Mouse (Mus musculus): ENCODE measurements around the gene Acsm5.
A peak's percentile ranks its signal among the peaks of the same experiment; 100 is the strongest.

The Acsm5 gene

GRCm38 (mm10) chr7:119519163-119519562 lies at the start of gene Acsm5:
Acsm5 (plus strand) TSS chr7:119519463.
- DNase-seq (ENCODE audit: low read depth, low spot score): no peak

- no peak for DNase-seq (ENCODE audit: low read depth, low spot score)
Measured at GRCm38 (mm10) chr7:119476500-119477389, 42.5 kb upstream of the Acsm5 start.

GRCm38 (mm10) chr7:119479256-119479655 lies 40.0 kb upstream of the Acsm5 start, which contains the start of gene Umod:
Umod (minus strand) TSS chr7:119479282.
- no peak for DNase-seq (ENCODE audit: low read depth, low spot score)

GRCm38 (mm10) chr7:119484154-119484553 lies 35.1 kb upstream of the Acsm5 start:
- no peak for DNase-seq (ENCODE audit: low read depth, low spot score)

- no peak for DNase-seq (ENCODE audit: low read depth, low spot score)
Measured at GRCm38 (mm10) chr7:119486683-119487082, 32.6 kb upstream of the Acsm5 start.

- no peak for DNase-seq (ENCODE audit: low read depth, low spot score)
Measured at GRCm38 (mm10) chr7:119490041-119490780, 29.1 kb upstream of the Acsm5 start.

GRCm38 (mm10) chr7:119511143-119511542 lies 8.1 kb upstream of the Acsm5 start:
- DNase-seq (ENCODE audit: low read depth, low spot score): no peak

GRCm38 (mm10) chr7:119513056-119513455 lies 6.2 kb upstream of the Acsm5 start:
- peak; percentile 6 for DNase-seq (ENCODE audit: low read depth, low spot score)

- no peak for DNase-seq (ENCODE audit: low read depth, low spot score)
Measured at GRCm38 (mm10) chr7:119515492-119516271, 3.6 kb upstream of the Acsm5 start.

GRCm38 (mm10) chr7:119516272-119516558 lies 3.0 kb upstream of the Acsm5 start:
- no peak for DNase-seq (ENCODE audit: low read depth, low spot score)

- DNase-seq (ENCODE audit: low read depth, low spot score): no peak
Measured at GRCm38 (mm10) chr7:119519654-119520053, 391 bp downstream of the Acsm5 start.

- no peak for DNase-seq (ENCODE audit: low read depth, low spot score)
Measured at GRCm38 (mm10) chr7:119521816-119522215, 2.6 kb downstream of the Acsm5 start.

- DNase-seq (ENCODE audit: low read depth, low spot score): no peak
Measured at GRCm38 (mm10) chr7:119522385-119522784, 3.1 kb downstream of the Acsm5 start.

GRCm38 (mm10) chr7:119523389-119523788 lies 4.1 kb downstream of the Acsm5 start, which contains the start of gene Pdilt:
Pdilt (minus strand) TSS chr7:119523489.
- no peak for DNase-seq (ENCODE audit: low read depth, low spot score)

- DNase-seq (ENCODE audit: low read depth, low spot score): no peak
Measured at GRCm38 (mm10) chr7:119525881-119526281, 6.6 kb downstream of the Acsm5 start.

GRCm38 (mm10) chr7:119526486-119526885 lies 7.2 kb downstream of the Acsm5 start:
- DNase-seq (ENCODE audit: low read depth, low spot score): no peak

- no peak for DNase-seq (ENCODE audit: low read depth, low spot score)
Measured at GRCm38 (mm10) chr7:119527135-119527534, 7.9 kb downstream of the Acsm5 start.

GRCm38 (mm10) chr7:119527548-119527947 lies 8.3 kb downstream of the Acsm5 start:
- DNase-seq (ENCODE audit: low read depth, low spot score): no peak

GRCm38 (mm10) chr7:119528617-119529016 lies 9.4 kb downstream of the Acsm5 start:
- no peak for DNase-seq (ENCODE audit: low read depth, low spot score)

GRCm38 (mm10) chr7:119532924-119533323 lies 13.7 kb downstream of the Acsm5 start:
- DNase-seq (ENCODE audit: low read depth, low spot score): no peak

- no peak for DNase-seq (ENCODE audit: low read depth, low spot score)
Measured at GRCm38 (mm10) chr7:119534389-119534788, 15.1 kb downstream of the Acsm5 start.

GRCm38 (mm10) chr7:119542445-119542844 lies 23.2 kb downstream of the Acsm5 start:
- DNase-seq (ENCODE audit: low read depth, low spot score): no peak

Measured in skeletal muscle tissue, adult 2 months (tissue).